Mouse (Mus musculus): Measurements from ENCODE around the gene Gdpd4. TPM values are rescaled to one million over a fixed set of nuclear protein-coding genes. Genes with fewer than 3 reads are reported as not detected.

The Gdpd4 gene
- polyA plus RNA-seq, 1 experiment from 2014 or later, result not detected

Other genes starting within 250 kb of the Gdpd4 start
- 187 and 198 TPM in 2 replicates for gene Clns1a, start 223.3 kb upstream of the Gdpd4 start, polyA plus RNA-seq (2014; fragmentation: Nextera tagmentation; extraction: Ambion mirVana)
- gene Aqp11, start 181.7 kb upstream of the Gdpd4 start, polyA plus RNA-seq (2014; fragmentation: Nextera tagmentation; extraction: Ambion mirVana), result 19.7 and 26.3 TPM in 2 replicates
- gene Pak1, start 131.4 kb upstream of the Gdpd4 start, polyA plus RNA-seq (2014; fragmentation: Nextera tagmentation; extraction: Ambion mirVana), result 39.3 and 42.8 TPM in 2 replicates
- gene Myo7a, start 199.6 kb downstream of the Gdpd4 start, polyA plus RNA-seq (2014; fragmentation: Nextera tagmentation; extraction: Ambion mirVana), result 16.3 and 17.2 TPM in 2 replicates
- gene Omp, start 225.5 kb downstream of the Gdpd4 start, polyA plus RNA-seq (2014; fragmentation: Nextera tagmentation; extraction: Ambion mirVana), result 0.47 TPM in 1 of 2 replicates, not detected in the other

All from intestine, embryonic 14.5 days (tissue).